9 mouse cellular contexts compared by ENCODE assay signal in the genomic region with DNA sequence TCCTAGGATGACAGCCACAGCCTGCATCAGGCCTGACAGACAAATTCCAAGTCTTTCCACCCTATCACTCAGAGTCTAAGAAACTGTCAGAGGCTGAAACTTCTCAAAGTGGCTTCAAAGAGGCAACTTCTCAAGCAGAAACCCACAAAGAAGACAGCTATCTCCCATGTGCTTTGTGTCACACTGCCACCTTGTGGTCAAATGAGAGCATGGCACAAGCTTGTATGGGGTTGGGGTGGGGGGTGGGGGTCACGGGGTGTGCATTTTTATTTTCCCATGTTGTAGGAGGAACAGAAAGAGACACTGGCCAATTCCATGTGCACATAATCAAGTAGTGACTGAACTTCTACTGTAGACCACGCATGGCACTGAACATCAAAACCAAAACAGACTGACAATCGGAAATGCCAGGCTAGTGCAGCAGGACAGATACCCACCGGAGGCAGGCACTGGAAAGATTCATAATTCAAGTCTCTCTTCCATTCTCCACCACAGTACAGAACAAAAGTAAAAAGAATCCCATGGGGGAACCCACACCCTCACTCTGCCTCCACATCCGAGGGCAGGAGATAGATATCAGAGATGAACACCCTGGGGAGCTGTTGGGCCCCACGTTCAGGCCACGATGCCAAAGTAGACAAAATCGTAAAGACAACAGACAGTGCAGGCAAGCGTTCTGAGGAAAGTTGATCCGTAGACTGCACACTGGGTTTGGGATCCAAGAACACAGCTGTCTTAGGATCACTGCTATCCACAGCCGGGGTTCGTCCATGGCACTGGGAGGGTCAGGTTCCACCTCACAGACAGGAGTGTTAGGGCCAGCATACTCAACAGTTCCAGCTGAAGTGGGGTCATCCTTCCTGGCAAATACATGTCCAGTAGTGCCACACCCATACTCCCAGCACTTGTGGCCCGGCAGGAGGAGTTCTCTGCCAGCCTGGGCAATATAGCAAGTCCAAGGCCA. TPM values are rescaled to one million over a fixed set of nuclear protein-coding genes. Genes with fewer than 3 reads are reported as not detected.
DNase-seq lines count a peak whose midpoint lies in the region; ATAC-seq and TF ChIP-seq lines count a peak whose summit lies in the region.
"Had no signal": no experiment of that assay in that cellular context is flagged by ENCODE, and none has a peak within 500 bp of the region (broad histone marks: within the 10 kb centered on the region; RNA-seq: fewer than 3 reads in every experiment).

No protein-coding gene starts in this region.

- DNase-seq in CD4-positive helper T cell, adult 2 months (ENCODE audit: low read depth, low spot score): peak; percentile 69
- DNase-seq in ES-E14 (ENCODE audit: low read depth, low spot score): peak; percentile 26
- DNase-seq in embryonic facial prominence, embryonic 10.5 days (ENCODE audit: low spot score): peak; percentile 55
- DNase-seq in neural tube, embryonic 10.5 days (ENCODE audit: extremely low spot score, low spot score): peak; percentile 62
- no peak for DNase-seq in ovary, postnatal 10 days (ENCODE audit: low spot score)
- DNase-seq in layer of hippocampus, postnatal 36 days: no peak

- no peak overlapping the region for H3K27ac ChIP-seq in ES-E14 (ENCODE audit: insufficient read depth, low read depth, low read length, poor library complexity, severe bottlenecking)
- H3K27ac ChIP-seq in embryonic facial prominence, embryonic 10.5 days (replicated peaks): peak overlapping the region; percentile 51; the same call in 1 of the 2 replicates
- H3K27ac ChIP-seq in heart, embryonic 15.5 days: peak overlapping the region; percentile 87
- peak overlapping the region; percentile 37 for H3K27ac ChIP-seq in liver, embryonic 12.5 days

- in situ Hi-C loops in ES-E14 (cut with MboI; ENCODE audit: low sequenced_read_pairs in 2 of 2, unreplicated experiment in 2 of 2): loop anchor here in 1 of 2 experiments (25.0 kb wide), 1 partner anchor 173 kb away; a partner anchor contains a TSS

- ATAC-seq in heart, embryonic 15.5 days (replicated peaks; ENCODE audit: insufficient number of reproducible peaks, insufficient read depth, low FRiP score, low read depth): no peak
- peak; percentile 73 for ATAC-seq in liver, embryonic 12.5 days

- no peaks in the 10 kb centered on the region for H3K27me3 ChIP-seq in embryonic facial prominence, embryonic 10.5 days (replicated peaks; ENCODE audit: low read depth, poor library complexity, severe bottlenecking)
- H3K27me3 ChIP-seq in heart, embryonic 15.5 days: no peaks in the 10 kb centered on the region
- H3K27me3 ChIP-seq in liver, embryonic 12.5 days (replicated peaks): no peaks in the 10 kb centered on the region

- no peak overlapping the region for H3K4me2 ChIP-seq in heart, embryonic 15.5 days
- peak overlapping the region; percentile 64 for H3K4me2 ChIP-seq in liver, embryonic 12.5 days

- H3K9ac ChIP-seq in ES-E14 (ENCODE audit: insufficient read depth, low read depth, low read length, poor library complexity, severe bottlenecking): no peak overlapping the region
- 0 out of 2 replicates have a peak overlapping the region, but pooled peaks have one; percentile 6 for H3K9ac ChIP-seq in heart, embryonic 15.5 days
- peak overlapping the region; percentile 23; the same call in 1 of the 2 replicates for H3K9ac ChIP-seq in liver, embryonic 12.5 days

- H3K4me3 ChIP-seq in ES-E14 (ENCODE audit: insufficient read depth in 1 of 2, low read depth in 1 of 2, low read length in 2 of 2, poor library complexity in 1 of 2, severe bottlenecking in 1 of 2): no peak overlapping the region
- no peak overlapping the region for H3K4me3 ChIP-seq in embryonic facial prominence, embryonic 10.5 days
- H3K4me3 ChIP-seq in heart, embryonic 15.5 days: no peak overlapping the region
- peak overlapping the region; percentile 26 for H3K4me3 ChIP-seq in liver, embryonic 12.5 days

- no peaks in the 10 kb centered on the region for H3K4me1 ChIP-seq in ES-E14 (ENCODE audit: control insufficient read depth in 2 of 2, insufficient read depth in 2 of 2, low read length in 2 of 2, poor library complexity in 1 of 2)
- H3K4me1 ChIP-seq in embryonic facial prominence, embryonic 10.5 days: peaks cover 53% of the 10 kb centered on the region
- H3K4me1 ChIP-seq in heart, embryonic 15.5 days (replicated peaks): peaks cover 73% of the 10 kb centered on the region
- H3K4me1 ChIP-seq in liver, embryonic 12.5 days: peaks cover 68% of the 10 kb centered on the region

- 70% methylated on average over 13 of the region's 13 CpGs for WGBS in embryonic facial prominence, embryonic 10.5 days
- WGBS in heart, embryonic 15.5 days: 46% methylated on average over 13 of the region's 13 CpGs
- 41% methylated on average over 13 of the region's 13 CpGs for WGBS in liver, embryonic 12.5 days (ENCODE audit: insufficient replicate concordance)

- no peaks in the 10 kb centered on the region for H3K9me3 ChIP-seq in ES-E14 (ENCODE audit: control insufficient read depth, insufficient read depth, low read depth, low read length)
- H3K9me3 ChIP-seq in embryonic facial prominence, embryonic 10.5 days: no peaks in the 10 kb centered on the region
- H3K9me3 ChIP-seq in heart, embryonic 15.5 days (replicated peaks): no peaks in the 10 kb centered on the region
- H3K9me3 ChIP-seq in liver, embryonic 12.5 days (replicated peaks): no peaks in the 10 kb centered on the region

- no peaks in the 10 kb centered on the region for H3K36me3 ChIP-seq in ES-E14 (ENCODE audit: control insufficient read depth, insufficient read depth, low read length, poor library complexity, severe bottlenecking)
- H3K36me3 ChIP-seq in embryonic facial prominence, embryonic 10.5 days (replicated peaks): peaks cover 30% of the 10 kb centered on the region
- H3K36me3 ChIP-seq in heart, embryonic 15.5 days: peaks cover 26% of the 10 kb centered on the region
- H3K36me3 ChIP-seq in liver, embryonic 12.5 days: peaks cover 25% of the 10 kb centered on the region

TF ChIP-seq in ES-E14, 5 proteins besides CTCF, POLR2A, EP300 and RAD21:
- no peak for TF ChIP-seq CHD2 (IDR thresholded peaks at IDR 0.05; ENCODE audit: low read depth, low read length)
- TF ChIP-seq ZNF384 (IDR thresholded peaks at IDR 0.05; ENCODE audit: low read depth, low read length): no peak
- TF ChIP-seq MAFK (IDR thresholded peaks at IDR 0.05; ENCODE audit: insufficient read depth, low read depth, low read length): no peak
- TF ChIP-seq ZC3H11A (IDR thresholded peaks at IDR 0.05; ENCODE audit: borderline replicate concordance, low read depth, low read length): peak; percentile 37; the same call in 1 of the 2 replicates
- no peak for TF ChIP-seq HCFC1 (IDR thresholded peaks at IDR 0.05; ENCODE audit: borderline replicate concordance, insufficient read depth, low read length)

RNA-seq across cellular contexts. Expression of a gene that starts 37.1 kb away (rescaled TPM):
- total RNA-seq in ES-E14 (2012; rRNA removed): 27.3 and 38.0 TPM in 2 replicates
- polyA plus RNA-seq in embryonic facial prominence, embryonic 10.5 days (2016; fragmentation: Nextera tagmentation; extraction: Ambion mirVana): 44.4 and 45.4 TPM in 2 replicates
- 57.5 and 69.4 TPM in 2 replicates for polyA plus RNA-seq in heart, embryonic 15.5 days (2015; fragmentation: Nextera tagmentation; extraction: Ambion mirVana)
- polyA plus RNA-seq in liver, embryonic 12.5 days (2016; fragmentation: Nextera tagmentation; extraction: Ambion mirVana): 25.7 and 27.0 TPM in 2 replicates
- total RNA-seq in layer of hippocampus, postnatal 36 days (2021): 10 to 100 TPM; 26.6 to 32.4 TPM

RNA-seq across cellular contexts. Expression of a gene that starts 40.9 kb away (rescaled TPM):
- total RNA-seq in ES-E14 (2012; rRNA removed): 0.48 and 1.8 TPM in 2 replicates
- not detected in 2 replicates for polyA plus RNA-seq in embryonic facial prominence, embryonic 10.5 days (2016; fragmentation: Nextera tagmentation; extraction: Ambion mirVana)
- polyA plus RNA-seq in heart, embryonic 15.5 days (2015; fragmentation: Nextera tagmentation; extraction: Ambion mirVana): 0.42 TPM in 1 of 2 replicates, not detected in the other
- not detected in 2 replicates for polyA plus RNA-seq in liver, embryonic 12.5 days (2016; fragmentation: Nextera tagmentation; extraction: Ambion mirVana)
- total RNA-seq in layer of hippocampus, postnatal 36 days (2021): not detected
- total RNA-seq: heart, postnatal 14 days had no signal

Comparison
In these comparisons a context has a peak if more than half of its experiments do, and no peak if none do; other contexts are left out.
1. DNase-seq: peak in CD4-positive helper T cell, adult 2 months (single experiment), ES-E14 (single experiment), embryonic facial prominence, embryonic 10.5 days (single experiment) and neural tube, embryonic 10.5 days (single experiment); none in ovary, postnatal 10 days (single experiment) and layer of hippocampus, postnatal 36 days (0 of 2).